Mouse (Mus musculus) layer of hippocampus, adult 2 months (tissue): ENCODE data around the gene Adipor2. TPM values are rescaled to one million over a fixed set of nuclear protein-coding genes. Genes with fewer than 3 reads are reported as not detected.

Source experiments
- DNase-seq, 2 experiments: peaks; one replicate each; pipeline ENCODE4 v3.0.0; 2022; ENCODE audit warnings: low spot score in 2 of 2
- H3K27ac ChIP-seq: fragments of 200-600 bp; 2 replicates; pipeline ENCODE4 v1.8.1; 2022
- H3K4me3 ChIP-seq: fragments of 200-600 bp; 2 replicates; pipeline ENCODE4 v1.8.1; 2022; ENCODE audit warnings: mild to moderate bottlenecking
- CTCF ChIP-seq: fragments of 200-600 bp; conservative IDR thresholded peaks from 2 replicates; pipeline ENCODE4 v1.8.1; 2022; ENCODE audit warnings: antibody characterized with exemption, mild to moderate bottlenecking, moderate library complexity
- total RNA-seq, 2 experiments: library from RNA; stranded (reverse); gene quantifications; 2 replicates each; pipeline ENCODE4 v1.2.3; 2021

Gene Adipor2
- total RNA-seq, 2 experiments from 2014 or later, result 37.1 to 40.5 TPM

DNA sequence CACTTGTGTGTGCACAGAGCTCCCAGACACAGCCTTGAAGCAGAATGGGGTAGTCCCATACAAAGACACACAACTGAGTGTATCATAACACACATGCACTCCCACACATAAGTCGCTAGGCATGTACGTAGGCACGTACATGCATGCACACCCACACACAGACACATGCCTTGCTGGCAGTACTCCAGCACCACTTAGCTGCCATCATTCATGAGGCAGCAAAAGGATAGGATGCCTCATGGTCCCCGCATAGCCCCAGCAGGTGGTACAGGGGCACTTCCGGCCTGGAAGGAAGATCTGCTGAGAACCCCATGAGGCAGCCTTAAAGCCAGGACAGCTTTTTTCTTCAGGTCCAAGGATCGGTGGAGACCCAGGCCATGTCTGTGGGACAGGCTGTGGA, 91.5 kb downstream of the Adipor2 start:
- H3K27ac ChIP-seq, result peak overlapping the region; percentile 37; the same call in 1 of the 2 replicates
- DNase-seq, result no peak
- TF ChIP-seq CTCF, result no peak
- H3K4me3 ChIP-seq, result no peak overlapping the region; the same call in 1 of the 2 replicates

DNA sequence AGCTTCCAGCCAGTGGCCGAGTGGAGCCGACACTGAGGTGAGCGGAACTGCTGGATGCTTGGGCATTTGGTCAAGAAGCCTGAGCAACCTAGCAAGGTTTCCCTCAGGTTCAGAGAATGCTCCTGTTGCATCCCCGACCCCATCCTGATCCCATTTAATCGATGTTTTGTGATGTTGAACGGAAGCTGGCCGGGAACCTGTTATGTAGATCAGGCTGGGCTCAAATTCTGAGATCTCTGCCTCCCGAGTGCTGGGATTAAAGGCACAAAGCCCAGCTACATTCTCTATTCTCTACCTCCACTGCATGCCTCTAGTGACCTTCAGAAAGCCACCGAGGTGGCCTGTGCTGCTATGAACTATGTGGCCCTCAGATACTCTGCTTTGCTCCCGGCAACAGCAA, 92.7 kb downstream of the Adipor2 start:
- no peak for TF ChIP-seq CTCF
- no peak overlapping the region for H3K4me3 ChIP-seq
- DNase-seq, result no peak
- no peak overlapping the region for H3K27ac ChIP-seq

DNA sequence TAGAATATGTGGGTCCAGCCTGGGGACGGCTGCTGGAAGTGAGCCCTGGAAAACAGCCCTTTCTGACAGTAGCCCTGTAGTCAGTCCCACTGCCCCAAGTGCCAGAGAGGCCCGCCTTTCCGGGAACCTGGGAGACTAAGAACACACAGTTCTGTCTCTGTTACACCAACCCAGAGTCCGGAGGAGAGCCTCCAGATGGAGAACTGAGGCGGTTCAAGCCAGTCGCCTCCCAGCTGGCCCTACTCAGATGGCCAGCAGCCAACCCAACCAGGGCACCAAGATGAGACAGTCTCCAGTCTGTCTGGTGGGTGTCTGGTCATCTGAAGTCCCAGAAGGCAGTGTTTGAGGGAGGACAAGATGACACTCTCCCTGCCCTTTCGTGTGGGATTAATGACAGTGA, 95.8 kb downstream of the Adipor2 start:
- H3K27ac ChIP-seq, result no peak overlapping the region
- no peak for TF ChIP-seq CTCF
- DNase-seq, result peak in 1 of 2 experiments; percentile 21
- no peak overlapping the region for H3K4me3 ChIP-seq

DNA sequence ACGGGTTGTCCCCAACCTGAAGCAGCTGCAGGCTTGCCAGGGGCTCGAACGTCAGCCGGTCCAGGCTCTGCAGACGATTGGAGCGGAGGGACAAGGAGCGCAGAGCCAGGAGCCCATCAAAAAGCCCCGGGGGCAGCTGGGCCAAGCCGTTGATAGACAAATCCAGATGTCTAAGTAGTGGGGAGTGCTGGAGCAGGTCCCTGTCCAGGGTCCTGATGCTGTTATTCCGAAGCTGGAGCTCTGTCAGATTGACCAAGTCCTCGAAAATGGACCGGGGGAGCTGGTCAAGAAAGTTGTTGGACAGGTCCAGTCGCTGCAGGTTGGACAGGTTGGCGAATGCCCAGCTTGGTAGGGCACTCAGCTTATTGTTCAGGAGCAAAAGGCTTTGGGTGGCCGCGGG, 97.0 kb downstream of the Adipor2 start:
- Histone ChIP-seq H3K4me3 (no peak overlapping the region), H3K27ac (no peak overlapping the region)
- no peak for DNase-seq
- TF ChIP-seq CTCF, result no peak

DNA sequence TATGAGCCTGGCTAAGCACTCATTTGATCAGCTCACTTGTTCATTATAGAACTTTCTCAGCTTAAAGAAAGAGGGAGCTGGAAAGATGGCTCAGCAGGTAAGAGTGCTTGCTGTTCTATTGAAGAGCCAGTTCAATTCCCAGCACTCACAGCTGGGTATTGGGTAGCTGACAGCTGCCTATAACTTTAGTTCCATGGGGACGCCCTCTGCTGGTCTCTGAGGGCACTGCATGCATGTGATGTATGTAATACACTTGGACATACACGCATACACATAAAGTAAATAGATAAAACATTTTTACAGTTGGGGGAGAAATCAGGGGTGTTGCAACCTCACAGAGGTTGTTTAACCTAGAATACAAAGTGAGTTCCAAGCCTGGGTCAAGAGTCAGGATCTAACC, 98.1 kb downstream of the Adipor2 start:
- peak; percentile 73 for TF ChIP-seq CTCF
- no peak for DNase-seq
- H3K4me3 ChIP-seq, result no peak overlapping the region
- no peak overlapping the region for H3K27ac ChIP-seq

DNA sequence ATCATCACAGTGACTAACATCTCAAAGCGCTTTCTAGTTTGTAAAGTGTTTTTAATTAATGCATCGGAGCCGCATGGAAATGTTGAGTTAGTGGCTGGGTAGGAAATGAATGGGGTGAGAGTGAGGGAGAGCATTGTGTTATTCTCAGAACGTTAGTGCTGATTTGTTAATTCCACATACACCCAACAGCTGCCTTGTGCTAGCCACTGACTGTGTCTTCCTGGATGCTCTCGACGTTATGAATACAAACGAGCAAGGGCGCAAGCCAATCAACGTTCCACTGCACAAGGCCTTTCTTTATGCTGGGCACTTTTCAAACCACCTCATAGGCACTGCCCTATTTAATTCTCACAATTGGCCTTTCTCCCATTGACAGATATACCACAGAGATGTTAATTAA, 98.8 kb downstream of the Adipor2 start:
- DNase-seq, result peak in 1 of 2 experiments; percentile 48
- Histone ChIP-seq H3K4me3 (no peak overlapping the region), H3K27ac (no peak overlapping the region)
- no peak for TF ChIP-seq CTCF

DNA sequence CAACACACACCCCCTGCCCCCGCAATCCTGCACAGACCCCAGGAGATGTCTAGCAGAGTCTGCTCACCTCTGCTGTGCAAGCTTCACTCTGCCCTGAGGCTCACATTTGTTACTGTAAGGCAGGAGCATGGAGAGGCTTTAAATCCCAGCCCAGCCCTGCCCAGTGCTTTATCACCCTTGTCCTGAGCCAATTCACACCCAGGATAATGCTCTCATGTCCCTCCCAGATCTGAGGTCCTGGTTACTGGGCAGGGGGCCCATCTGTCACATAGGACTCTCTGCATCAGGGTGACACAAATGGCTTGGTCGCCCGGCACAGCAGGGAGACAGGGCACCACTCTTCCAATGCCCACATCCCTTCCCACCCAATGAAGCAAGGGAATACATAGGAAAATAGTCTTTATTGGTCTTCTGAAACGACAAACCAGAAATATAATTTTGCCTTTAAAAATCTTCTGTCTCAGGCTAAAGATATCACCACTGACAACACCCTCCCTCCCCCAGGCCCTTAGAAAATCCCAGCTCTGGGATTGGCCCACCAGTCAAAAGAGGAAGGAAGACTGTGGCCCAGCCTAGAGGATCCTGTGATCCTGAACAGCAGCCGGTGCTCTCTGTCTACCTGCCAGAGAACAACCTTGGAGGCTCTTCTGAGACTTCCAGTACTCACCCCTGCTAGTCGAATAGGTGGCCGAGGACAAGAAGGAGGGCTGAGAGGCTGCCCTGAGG, 102.6 kb downstream of the Adipor2 start:
- no peak for DNase-seq
- peak overlapping the region; percentile 18; the same call in 1 of the 2 replicates for H3K27ac ChIP-seq
- TF ChIP-seq CTCF, result no peak
- no peak overlapping the region for H3K4me3 ChIP-seq

DNA sequence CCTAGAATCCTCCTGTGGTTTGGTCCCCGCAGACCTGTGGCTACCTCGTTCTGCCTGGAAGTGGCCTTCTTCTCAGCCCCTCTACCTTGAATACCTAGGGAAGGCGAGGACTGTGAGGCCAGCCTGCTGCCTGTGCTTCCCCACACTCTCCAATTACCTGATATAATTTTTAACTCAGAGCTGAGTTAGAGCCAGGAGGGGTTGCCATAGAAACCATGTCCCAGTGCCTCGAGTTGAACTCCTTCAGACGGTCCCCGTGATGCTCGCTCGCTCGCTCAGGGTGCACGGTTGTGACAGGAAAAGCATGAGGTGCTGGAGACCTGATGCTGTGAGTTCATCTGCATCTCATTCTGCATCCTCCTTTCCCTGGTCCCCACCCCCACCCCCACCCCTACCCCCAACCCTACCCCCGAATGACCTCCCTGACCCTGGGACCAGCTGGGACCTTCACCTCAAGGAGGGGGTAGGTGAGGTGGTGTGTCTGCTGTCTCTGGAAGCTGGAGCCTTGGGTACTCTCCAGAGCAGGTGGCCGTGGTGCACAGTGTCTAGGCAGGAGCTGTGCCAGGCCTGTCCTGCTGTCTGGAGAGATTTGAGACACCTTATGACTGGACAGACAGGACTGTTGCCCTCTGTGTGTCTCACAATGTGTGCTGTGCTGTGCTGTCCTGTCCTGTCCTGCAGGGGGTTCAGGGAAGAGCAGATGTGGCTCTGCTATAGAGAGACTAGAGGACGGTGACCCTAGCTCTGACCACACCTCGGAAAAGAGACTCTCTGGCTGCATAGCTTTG, 103.7 kb downstream of the Adipor2 start:
- H3K27ac ChIP-seq, result peak overlapping the region; percentile 18; the same call in 1 of the 2 replicates
- no peak for TF ChIP-seq CTCF
- H3K4me3 ChIP-seq, result no peak overlapping the region
- no peak for DNase-seq

DNA sequence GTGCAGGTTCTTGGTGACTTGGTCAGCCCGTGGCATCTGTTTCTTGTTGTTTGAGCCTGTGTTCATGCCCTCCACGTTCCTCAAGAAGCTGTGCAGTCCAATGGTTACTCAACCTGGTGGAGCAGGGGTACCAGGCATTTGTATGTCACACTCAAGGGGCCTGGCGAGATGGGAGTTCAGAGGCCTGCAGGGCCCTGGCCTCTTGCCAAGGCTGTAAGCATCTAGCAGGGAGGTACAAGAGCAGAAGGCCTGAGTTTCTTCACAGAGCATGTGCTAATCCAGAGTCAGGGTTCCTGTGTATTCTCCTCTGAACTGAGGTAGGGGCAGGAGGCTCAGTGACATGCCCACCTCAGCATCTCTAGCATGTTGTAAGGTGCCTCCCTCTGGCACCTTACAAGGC, 104.4 kb downstream of the Adipor2 start:
- Histone ChIP-seq H3K27ac (peak overlapping the region; percentile 18; the same call in 1 of the 2 replicates), H3K4me3 (no peak overlapping the region)
- DNase-seq, result no peak
- no peak for TF ChIP-seq CTCF

DNA sequence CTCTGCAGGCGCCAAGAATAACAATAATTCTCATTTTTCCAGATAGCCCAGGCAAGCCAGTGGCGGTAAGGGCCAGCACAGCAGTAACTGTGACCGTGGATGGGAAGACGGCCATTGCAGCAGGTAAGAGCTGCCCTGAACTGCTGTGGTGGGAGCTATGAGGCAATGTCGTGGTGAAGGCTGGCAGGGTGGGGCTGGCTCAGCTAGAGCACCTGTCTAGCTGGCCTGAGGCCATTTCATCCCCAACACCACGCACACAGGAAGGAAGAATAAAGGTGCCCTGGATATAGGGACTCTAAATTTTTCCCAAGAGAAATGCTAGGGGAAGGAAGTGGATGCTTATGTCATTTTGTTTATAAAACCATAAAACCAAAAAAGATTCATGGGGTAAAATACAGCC, 105.1 kb downstream of the Adipor2 start:
- no peak for TF ChIP-seq CTCF
- DNase-seq, result no peak
- no peak overlapping the region for H3K4me3 ChIP-seq
- H3K27ac ChIP-seq, result no peak overlapping the region

DNA sequence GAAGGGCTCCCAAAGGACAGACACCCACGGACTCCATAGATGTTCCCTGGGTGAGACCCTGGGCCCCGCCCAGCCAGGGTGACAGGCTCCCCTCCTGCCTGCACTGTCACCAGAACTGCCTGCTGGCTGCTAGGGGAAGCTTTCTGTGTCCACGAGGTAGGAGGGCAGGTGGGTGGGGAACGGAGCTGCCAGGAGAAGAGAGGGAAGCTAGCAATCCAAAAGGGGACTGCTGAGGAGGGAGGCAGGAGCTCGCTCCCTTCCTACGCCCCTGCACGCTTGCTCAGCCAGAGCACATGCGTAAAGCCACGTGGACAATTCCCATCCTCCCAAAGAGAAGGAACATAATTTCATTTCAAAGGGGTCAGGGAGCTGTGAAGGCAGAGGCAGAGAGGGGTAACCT, 107.3 kb downstream of the Adipor2 start:
- peak in 1 of 2 experiments; percentile 50 for DNase-seq
- Histone ChIP-seq H3K27ac (peak overlapping the region; percentile 55), H3K4me3 (no peak overlapping the region)
- no peak for TF ChIP-seq CTCF

DNA sequence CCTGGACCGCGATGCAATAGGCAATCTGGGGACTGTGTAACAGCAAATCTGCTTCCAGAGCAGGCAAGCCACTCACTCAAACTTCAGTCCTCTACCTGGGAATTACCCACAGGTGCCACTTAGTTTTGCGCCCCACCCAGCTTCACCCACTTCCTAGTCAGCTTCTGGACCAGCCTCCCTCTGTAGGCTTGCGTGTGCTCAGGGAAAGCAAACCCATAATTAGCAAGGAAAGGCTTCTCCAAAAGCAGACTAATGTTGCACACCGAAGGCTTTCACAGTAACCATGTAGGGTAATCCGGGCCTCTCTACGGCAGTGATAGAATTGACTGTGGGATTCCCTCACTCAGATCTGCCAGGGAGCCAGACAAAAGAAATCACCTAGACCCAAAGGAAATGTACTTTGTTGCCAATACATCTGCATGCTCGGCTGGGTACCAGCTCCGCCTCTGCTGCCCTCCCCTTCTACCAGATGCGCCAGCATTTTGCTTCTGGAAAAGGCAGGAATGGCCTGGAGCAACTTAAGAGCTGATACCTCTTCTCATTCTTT, 109.6 kb downstream of the Adipor2 start:
- no peak for DNase-seq
- no peak for TF ChIP-seq CTCF
- Histone ChIP-seq H3K4me3 (no peak overlapping the region), H3K27ac (no peak overlapping the region)

DNA sequence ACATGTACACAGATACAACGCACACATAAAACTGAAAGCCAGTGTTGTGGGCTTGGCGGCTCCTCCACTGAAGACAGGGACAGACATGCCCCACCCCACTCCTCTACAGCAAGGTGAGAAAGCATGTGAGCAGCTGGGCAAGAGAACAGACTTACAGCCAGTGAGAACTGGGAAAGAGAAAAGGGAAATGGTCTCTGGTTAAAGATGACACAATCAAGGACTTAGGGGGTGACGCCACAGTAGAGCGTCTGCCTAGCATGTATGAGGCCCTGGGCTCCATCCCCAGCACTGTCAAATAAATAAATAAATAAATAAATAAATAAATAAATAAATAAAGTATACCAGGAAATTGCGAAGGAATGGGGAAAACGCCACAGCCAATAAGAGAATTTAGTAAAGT, 114.2 kb downstream of the Adipor2 start:
- Histone ChIP-seq H3K4me3 (no peak overlapping the region), H3K27ac (no peak overlapping the region)
- DNase-seq, result no peak
- no peak for TF ChIP-seq CTCF

Other genes starting within 250 kb of the Adipor2 start
- 10 to 100 TPM; 18.6 to 21.2 TPM for gene Dcp1b, start 242.5 kb downstream of the Adipor2 start, total RNA-seq
- gene Cacna1c, start 221.3 kb downstream of the Adipor2 start, total RNA-seq, result 10 to 100 TPM; 86.4 to 90.0 TPM
- 1 to 10 TPM; 1.8 to 1.9 TPM for gene Cacna2d4, start 181.2 kb downstream of the Adipor2 start, total RNA-seq
- gene Lrtm2, start 86.9 kb downstream of the Adipor2 start, total RNA-seq, result 10 to 100 TPM; 43.3 to 44.6 TPM
- 10 to 100 TPM; 32.3 to 34.3 TPM for gene Fbxl14, start 62.0 kb upstream of the Adipor2 start, total RNA-seq
- gene Wnt5b, start 126.6 kb upstream of the Adipor2 start, total RNA-seq, result 1 to 10 TPM; 2.0 TPM